Mouse (Mus musculus) cerebellum, adult 2 months (tissue): Measurements from ENCODE around the gene Pacrg.

Experiments
- CTCF ChIP-seq: fragments of 200-500 bp; IDR thresholded peaks from 2 replicates; pipeline ENCODE4 v1.5.1; 2011; ENCODE audit warnings: low read depth, mild to moderate bottlenecking, control low read depth, low read length, moderate library complexity, borderline replicate concordance; ENCODE audit not compliant: insufficient read depth
- POLR2A ChIP-seq: fragments of 200-500 bp; IDR thresholded peaks from 2 replicates; pipeline ENCODE4 v1.6.1; 2011; ENCODE audit warnings: low read length, control low read depth, borderline replicate concordance; ENCODE audit not compliant: insufficient read depth

GRCm38 (mm10) chr17:10448417-10448816, 391.7 kb downstream of the Pacrg start:
- TF ChIP-seq CTCF: no peak
- TF ChIP-seq POLR2A: no peak
